Mouse (Mus musculus) megakaryocyte, adult 5-6 weeks (primary cell): ENCODE results near the gene Hormad1. TPM values are rescaled to one million over a fixed set of nuclear protein-coding genes. Genes with fewer than 3 reads are reported as not detected.
"Not testable (repeated sequence)": the region's sequence is repeated elsewhere in the genome, so short reads cannot be mapped to it uniquely, and the experiment has no call there.

ENCODE experiments used
- ATAC-seq: 2 replicates; pipeline ENCODE4 v1.8.0; 2016; ENCODE audit warnings: mild to moderate bottlenecking, inconsistent platforms; ENCODE audit not compliant: poor library complexity, severe bottlenecking
- total RNA-seq, 2 experiments: library from RNA; stranded (forward) in 1 of 2; stranded (reverse) in 1 of 2; fragments of 153-499, 151-499 nt in 1 of 2; fragments of 221-1000, 200-1000 nt in 1 of 2; gene quantifications; 2 replicates each; pipeline versions ENCODE4 v1.2.3 to v1.2.4; 2015 to 2017

The Hormad1 gene
- not detected in 2 replicates for total RNA-seq (2015)
- total RNA-seq (2017) = 0.48 TPM in 1 of 2 replicates, not detected in the other

DNA sequence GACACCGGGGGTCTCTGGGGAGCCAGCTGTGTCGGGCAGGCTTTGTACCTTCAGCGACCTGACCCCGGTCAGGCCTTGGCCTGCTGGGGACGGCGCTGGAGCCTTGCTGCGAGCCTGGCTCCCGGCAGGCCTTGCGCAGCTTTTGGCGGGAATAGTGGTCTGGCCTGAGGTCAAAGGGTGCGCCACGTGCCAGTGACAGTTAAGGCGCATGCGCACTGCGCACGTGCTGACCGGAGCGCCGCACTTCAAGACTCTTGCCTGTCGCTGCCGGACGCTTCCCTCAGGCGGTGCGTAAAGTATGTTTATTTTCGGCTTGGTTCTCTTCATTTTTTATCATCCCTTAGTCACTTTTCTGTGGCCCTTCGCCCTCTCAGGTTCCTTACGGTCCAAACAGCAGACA lies at the start of gene Hormad1:
Gene Hormad1 (plus strand): TSS at position 241 of the 400 bp plus-strand sequence.
- ATAC-seq = no peak

GRCm38 (mm10) chr3:95511611-95512180 lies 47.8 kb upstream of the Hormad1 start:
- ATAC-seq = peak; percentile 99

DNA sequence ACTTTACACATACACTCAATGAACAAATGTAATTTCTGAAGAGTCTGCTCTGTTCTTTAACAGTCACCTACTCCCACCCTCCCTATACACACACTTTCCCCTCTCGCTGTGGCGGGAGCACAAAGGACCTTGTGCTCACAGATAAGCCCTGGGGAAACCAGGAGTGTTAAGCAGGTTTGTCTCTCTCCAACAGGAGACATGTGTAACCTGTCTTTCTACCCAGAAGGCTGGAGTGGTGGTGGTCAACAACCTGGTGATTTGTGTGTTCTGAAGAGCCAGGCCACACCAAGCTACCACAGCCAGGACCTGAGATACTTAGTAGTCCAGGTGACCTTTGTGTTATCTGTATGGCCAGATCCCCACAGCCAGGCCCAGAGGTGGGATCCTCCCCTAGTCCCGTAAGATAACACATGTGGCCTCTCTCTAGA lies 42.8 kb upstream of the Hormad1 start:
- ATAC-seq = no peak

DNA sequence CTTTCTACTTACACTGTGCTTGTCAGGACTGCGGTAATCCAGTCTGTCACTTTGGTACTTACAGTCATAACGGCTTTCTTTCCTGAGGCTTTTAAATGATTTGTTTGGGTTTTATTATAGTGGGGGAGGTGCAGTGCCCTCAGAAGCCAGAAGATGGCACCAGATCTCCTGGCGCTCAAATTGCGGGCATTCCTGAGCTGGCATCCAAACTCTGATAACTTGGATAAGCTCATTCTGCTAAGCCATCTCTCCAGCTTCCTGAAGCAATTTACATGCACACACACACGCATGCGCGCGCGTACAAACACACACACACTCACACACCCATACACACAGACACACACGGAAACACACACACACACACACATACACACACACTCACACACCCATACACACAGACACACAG lies 42.0 kb upstream of the Hormad1 start:
- ATAC-seq = peak; percentile 62

DNA sequence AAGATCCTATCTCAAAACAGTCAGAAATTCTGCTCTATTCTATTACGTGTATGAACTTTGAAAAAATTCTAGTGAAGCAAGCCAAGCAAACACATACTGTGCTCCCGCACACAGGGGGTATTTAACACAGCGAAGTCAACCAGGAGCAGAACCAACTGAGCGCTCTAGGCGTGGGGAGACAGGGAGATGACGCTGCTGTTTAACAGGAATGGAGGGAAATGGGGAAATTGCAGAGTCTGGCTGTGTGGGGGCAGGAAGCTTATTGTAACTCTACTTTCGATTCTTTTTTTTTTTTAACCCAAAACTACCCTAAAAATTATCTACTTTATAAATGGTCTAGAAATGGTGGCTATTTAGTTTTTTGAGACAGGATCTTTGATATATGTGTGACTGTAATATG lies 40.6 kb upstream of the Hormad1 start:
- ATAC-seq = peak; percentile 67

DNA sequence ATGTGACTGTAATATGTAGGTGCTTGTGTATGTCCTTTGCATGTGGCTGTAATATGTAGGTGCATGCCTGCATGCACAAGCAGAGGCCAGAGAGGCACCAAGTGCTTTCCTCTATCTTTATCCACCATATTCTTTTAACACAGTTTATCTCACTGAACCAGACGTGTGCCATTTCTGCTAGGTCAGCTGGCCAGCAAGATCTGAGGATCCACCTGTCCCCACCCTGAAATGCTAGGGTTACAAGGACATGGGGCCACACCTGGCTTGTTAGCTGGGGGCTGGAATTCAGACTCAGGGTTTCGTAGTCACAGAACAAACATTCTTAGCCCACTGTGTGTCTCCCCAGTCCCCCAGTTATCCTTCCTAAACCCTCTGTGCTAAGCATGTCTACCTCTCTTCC lies 40.2 kb upstream of the Hormad1 start:
- ATAC-seq = no peak

DNA sequence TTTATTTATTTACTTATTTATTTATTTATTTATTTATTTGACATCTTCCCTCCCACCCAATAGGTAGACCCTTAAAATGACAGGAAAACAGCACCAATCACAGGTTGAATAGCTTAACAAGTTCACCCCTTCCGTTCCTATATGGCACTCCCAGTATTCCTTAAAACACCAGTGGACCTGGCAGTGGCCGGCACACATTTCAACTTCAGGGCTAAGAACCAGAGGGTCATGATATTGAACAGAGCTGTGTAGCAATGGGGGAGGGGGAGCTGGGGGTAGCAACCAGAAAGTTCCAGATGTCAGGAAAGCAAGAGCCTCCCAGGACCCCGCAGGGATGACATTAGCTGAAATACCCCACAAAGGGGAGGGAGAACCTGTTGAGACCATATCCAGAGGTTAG lies 39.4 kb upstream of the Hormad1 start:
- no peak for ATAC-seq

- ATAC-seq = peak; percentile 72
Observed at GRCm38 (mm10) chr3:95521168-95521567, 38.3 kb upstream of the Hormad1 start.

GRCm38 (mm10) chr3:95523662-95524061 lies 35.8 kb upstream of the Hormad1 start:
- peak; percentile 54 for ATAC-seq

- ATAC-seq = no peak
Observed at GRCm38 (mm10) chr3:95524673-95525072, 34.8 kb upstream of the Hormad1 start.

DNA sequence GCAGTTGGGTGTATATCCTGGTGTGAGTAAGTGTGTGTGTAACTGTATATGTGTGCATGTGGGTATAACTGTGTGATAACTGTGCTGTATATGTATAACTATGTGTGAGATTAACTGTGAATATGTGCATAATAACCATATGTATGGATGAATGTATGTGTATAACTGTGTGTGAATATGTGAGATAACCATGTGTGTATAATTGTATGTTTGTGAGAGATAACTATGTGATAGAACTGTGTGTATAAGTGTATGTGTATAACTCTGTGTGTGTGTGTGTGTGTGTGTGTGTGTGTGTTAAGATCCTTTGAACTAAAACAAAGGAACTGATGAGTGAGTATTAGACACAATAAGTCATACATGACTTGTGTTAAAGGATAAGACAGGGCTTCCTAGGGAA lies 33.4 kb upstream of the Hormad1 start:
- ATAC-seq = no peak

DNA sequence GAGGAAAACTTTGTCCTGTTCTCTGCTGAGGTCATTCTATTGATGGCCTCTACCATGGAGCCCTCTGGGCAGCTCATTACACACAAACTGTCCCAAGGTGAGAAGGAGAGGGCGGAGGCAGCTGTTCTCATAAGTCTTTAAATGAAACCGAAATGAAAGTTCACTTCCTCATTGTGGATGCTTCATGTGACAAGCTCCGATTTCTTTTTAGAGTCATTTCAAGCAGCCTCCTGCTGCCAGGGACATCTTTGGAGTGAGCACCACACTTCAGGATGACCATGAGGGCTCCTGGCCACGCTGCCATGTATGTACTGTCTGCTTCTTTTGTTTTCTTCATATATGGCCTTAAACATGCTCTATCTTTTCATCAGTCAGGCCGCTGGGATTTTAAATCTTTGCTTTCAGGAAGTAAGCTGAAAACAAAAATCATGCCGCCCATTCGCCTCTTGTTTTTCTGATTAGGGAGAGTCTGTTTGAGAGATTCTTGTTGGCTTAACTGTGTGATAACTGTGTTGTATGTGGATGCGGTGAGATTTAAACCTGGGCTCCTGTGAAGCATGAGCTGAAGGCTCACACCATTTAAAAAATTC lies 32.8 kb upstream of the Hormad1 start, which contains the start of gene Ctss:
Gene Ctss (plus strand): TSS at position 165 of the 590 bp plus-strand sequence.
- peak; percentile 58 for ATAC-seq

DNA sequence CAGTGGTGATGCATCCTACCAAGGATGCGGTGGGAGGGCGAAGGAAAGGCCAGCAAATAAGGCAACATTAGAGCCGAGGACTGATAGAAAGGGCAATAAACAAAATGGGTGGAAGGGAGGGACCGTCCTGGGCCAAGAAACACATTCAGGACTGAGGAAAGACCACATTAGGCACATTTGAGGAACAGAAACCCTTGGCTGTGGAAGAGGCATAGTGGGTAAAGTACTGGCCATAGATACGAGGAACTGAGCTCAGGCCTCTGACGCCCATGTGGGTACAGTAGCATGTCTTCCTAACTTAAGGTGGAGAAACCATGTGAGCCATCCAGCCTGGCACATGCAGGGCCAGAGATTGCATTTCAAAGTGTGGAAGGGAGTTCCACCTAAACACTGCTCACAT lies 29.7 kb upstream of the Hormad1 start:
- peak; percentile 91 for ATAC-seq

DNA sequence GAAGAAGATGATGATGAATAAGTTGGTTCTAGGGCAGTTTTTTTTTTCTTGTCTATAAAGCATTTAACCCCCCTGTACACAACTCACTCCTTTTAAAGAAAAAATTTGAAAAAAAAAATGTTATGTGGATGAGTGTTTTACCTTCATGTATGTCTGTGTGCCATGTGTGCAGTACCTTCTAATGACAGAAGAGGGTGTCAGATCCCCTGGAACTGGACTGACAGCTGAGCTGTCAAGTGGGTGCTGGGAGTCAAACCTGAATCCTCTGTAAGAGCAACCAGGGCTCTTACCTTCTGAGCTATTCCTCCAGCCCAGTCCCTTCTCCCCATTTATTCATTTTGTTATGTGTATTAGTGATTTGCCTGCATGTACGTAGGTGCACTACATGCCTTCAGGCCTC lies 28.5 kb upstream of the Hormad1 start:
- ATAC-seq = no peak

DNA sequence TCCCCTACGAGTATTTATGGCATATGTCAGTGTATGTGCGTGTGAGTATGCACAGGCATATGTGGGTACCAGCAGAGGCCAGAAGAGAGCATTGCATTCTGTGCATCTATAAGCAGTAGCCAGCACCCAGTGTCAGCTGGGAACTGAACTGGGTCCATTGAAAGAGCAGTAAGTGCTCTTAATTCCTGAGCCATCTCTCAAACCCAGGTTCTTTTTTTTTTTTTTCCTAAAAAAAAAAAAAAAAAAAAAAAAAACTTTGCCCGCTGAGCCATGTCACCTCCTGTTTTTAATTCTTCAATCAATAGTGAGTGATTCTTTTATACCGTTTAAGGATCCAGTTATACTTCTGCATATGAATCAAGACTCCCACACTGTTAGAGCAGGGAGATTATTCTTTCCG lies 26.1 kb upstream of the Hormad1 start:
- no peak for ATAC-seq

GRCm38 (mm10) chr3:95534927-95535326 lies 24.6 kb upstream of the Hormad1 start:
- no peak for ATAC-seq

- no peak for ATAC-seq
Observed at GRCm38 (mm10) chr3:95538936-95539335, 20.5 kb upstream of the Hormad1 start.

- ATAC-seq = no peak
Observed at GRCm38 (mm10) chr3:95539837-95540236, 19.6 kb upstream of the Hormad1 start.

GRCm38 (mm10) chr3:95541186-95541585 lies 18.3 kb upstream of the Hormad1 start:
- not testable (repeated sequence) for ATAC-seq

DNA sequence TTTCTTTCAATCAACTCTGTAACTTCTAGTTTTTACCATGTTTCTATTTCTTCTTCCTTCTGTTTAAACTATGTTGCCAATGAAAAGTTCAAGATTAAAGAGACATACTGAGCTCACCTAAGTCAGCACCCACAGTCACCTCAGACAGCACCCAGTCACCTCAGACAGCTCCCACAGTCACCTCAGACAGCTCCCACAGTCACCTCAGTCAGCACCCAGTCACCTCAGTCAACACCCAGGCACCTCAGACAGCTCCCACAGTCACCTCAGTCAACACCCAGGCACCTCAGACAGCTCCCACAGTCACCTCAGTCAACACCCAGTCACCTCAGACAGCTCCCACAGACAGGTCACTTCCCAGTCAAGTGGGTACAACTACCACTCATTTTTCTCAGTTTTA lies 17.3 kb upstream of the Hormad1 start:
- ATAC-seq = no peak

DNA sequence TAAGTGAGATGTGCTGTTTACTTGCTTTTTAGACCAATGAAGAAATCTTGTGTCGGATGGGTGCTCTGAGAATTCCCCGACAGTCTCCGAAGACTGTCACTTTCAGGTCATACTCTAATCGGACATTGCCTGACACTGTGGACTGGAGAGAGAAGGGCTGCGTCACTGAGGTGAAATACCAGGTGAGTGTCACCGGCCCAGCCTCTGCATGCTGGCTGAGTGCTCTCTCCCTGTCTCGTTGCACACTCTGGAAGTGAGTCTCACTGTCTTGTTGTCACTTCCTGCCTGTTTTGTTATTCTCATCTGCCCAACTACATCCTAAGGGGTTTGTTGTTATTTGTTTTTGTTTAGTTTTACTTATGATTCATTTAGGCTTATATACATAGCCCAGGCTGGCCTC lies 16.5 kb upstream of the Hormad1 start:
- ATAC-seq = no peak

DNA sequence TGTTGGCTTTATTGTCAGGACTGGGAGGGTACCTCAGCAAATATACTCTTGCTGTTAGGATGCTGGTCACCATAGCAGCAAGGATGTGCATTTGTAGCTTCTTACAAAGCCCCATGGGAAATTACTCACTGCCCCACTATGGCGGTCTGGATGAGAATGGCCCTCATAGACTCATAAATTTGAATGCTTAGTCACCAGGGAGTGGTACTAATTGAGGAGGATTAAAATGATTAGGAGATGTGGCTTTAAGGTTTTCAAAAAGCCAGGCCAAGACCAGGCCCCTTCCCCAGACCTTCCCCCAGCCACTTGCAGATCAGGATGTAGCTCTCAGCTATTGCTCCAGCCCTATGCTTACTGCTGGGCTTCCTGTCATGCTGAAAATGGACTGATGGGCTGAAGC lies 9.3 kb upstream of the Hormad1 start:
- no peak for ATAC-seq

DNA sequence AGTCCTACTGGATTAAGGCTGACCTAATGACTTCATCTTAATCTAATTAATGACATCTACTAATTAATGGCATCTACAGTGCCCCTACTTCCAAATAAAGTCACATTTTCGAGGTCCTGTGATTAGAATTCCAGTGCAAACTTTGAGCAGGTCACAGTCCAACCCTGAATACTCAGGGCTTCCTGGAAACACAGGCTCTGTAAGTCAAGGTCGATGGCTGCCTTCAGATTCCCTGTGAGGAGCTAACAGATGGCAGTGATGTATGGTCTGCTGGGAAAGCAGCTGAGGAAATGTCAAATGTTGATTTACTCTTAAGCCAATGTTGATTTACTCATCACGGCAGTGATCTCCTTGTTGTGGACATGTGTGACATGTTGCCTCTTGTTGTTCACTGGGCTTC lies 5.5 kb upstream of the Hormad1 start:
- ATAC-seq = no peak
